Mouse (Mus musculus): ENCODE measurements around the gene Pycr1. TPM values are rescaled to one million over a fixed set of nuclear protein-coding genes. Genes with fewer than 3 reads are reported as not detected.

Pycr1 gene
- total RNA-seq, 1 experiment, result 19.0 TPM

DNA sequence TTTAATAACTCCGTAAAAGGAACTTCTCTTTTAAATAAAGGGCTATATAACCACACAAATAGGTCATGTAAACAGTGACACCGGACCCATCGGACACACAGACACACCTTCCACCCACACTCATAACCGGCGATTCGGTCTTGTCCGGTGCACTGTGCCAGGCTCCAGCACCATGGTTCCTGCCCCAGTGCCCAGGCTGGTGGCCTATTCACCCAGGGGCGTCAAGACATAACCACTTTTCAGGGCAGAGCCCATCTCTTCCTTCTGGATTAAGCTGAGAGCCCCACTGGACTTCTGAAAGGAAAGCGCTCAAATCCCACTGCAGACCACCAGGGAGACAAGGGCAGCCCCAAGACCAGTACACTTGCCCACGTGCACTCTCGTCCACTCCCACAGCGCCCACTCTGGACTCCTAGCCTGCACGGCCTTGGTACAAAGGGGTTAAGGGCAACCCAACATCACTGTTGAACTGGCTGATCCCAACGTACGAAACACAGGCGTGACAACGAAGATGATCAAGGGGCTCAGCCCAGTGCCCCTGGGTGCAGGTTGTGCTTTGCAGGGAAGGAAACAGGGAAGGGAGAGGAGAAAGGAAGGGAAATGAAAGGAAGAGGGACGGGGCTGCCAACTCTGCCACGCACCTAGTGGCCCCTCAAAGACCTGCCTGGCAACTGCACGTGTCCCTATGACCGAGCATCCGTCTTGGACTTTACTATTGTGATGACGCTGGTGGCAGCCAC is 14.8 kb downstream of the Pycr1 start:
- peak overlapping the region; percentile 61; the same call in 1 of the 2 replicates for H3K9ac ChIP-seq (ENCODE audit: insufficient read depth, low read depth, low read length, poor library complexity, severe bottlenecking)
- 0 out of 4 replicates have a peak overlapping the region, but pooled peaks of 1 of the 2 experiments have one; percentile 24 for H3K4me3 ChIP-seq (ENCODE audit: insufficient read depth in 1 of 2, low read depth in 1 of 2, low read length in 2 of 2, poor library complexity in 1 of 2, severe bottlenecking in 1 of 2)
- DNase-seq (ENCODE audit: low read depth, low spot score), result no peak
- H3K4me1 ChIP-seq (ENCODE audit: control insufficient read depth in 2 of 2, insufficient read depth in 2 of 2, low read length in 2 of 2, poor library complexity in 1 of 2), result peaks cover 2 to 33% of the 10 kb centered on the region in 2 experiments; a peak in 3 of 4 replicates
- in situ Hi-C loops (cut with MboI; ENCODE audit: low sequenced_read_pairs in 2 of 2, unreplicated experiment in 2 of 2), result no loop called here
- no peak overlapping the region for H3K27ac ChIP-seq (ENCODE audit: insufficient read depth, low read depth, low read length, poor library complexity, severe bottlenecking)
- peaks cover 23% of the 10 kb centered on the region for H3K36me3 ChIP-seq (ENCODE audit: control insufficient read depth, insufficient read depth, low read length, poor library complexity, severe bottlenecking)
- H3K9me3 ChIP-seq (ENCODE audit: control insufficient read depth, insufficient read depth, low read depth, low read length), result no peaks in the 10 kb centered on the region
- TF ChIP-seq HCFC1 (IDR thresholded peaks at IDR 0.05; ENCODE audit: borderline replicate concordance, insufficient read depth, low read length) (no peak), ZC3H11A (IDR thresholded peaks at IDR 0.05; ENCODE audit: borderline replicate concordance, low read depth, low read length) (no peak), ZNF384 (IDR thresholded peaks at IDR 0.05; ENCODE audit: low read depth, low read length) (no peak), CHD2 (IDR thresholded peaks at IDR 0.05; ENCODE audit: low read depth, low read length) (no peak), MAFK (IDR thresholded peaks at IDR 0.05; ENCODE audit: insufficient read depth, low read depth, low read length) (no peak)

DNA sequence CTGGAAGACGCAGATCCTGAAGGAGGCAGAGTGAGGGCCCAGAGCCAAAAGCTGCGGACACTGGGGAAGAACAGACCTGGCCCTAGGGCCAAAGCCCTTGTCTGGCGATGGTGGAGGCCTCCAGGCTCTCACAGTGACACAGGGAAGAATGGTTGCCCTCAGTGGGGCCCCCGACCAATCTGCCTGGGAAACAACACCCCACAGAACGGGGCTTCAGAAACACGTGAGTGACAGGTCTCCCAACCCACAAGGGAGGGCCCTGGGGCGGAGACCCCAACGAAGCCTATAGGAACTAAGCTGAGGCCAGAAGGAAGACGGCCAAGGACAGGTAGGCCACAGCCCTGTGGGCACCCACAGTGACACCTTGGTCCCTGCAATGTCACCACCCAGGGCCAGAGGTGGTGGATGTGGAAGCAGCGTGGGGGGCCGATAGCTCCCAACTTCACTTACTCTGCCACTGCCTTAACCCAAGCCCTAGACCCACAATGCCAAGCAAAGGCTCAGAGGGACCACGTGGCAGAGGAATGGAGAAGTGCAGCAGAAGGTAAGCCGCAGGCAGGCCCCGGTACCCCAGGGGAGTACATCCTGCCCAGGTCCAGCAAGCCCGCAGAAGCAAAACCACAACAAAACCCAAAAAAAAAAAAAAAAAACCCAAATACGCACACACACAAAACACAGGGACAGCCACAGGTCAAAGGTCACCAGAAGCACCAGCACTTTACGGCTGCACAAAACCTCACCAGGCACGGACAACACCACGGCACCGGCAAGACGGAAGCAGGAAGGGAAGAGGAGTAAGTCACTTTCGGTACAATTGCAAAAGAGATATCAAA is 15.9 kb downstream of the Pycr1 start:
- in situ Hi-C loops (cut with MboI; ENCODE audit: low sequenced_read_pairs in 2 of 2, unreplicated experiment in 2 of 2), result no loop called here
- Histone ChIP-seq H3K36me3 (ENCODE audit: control insufficient read depth, insufficient read depth, low read length, poor library complexity, severe bottlenecking) (peaks cover 23% of the 10 kb centered on the region), H3K4me1 (ENCODE audit: control insufficient read depth in 2 of 2, insufficient read depth in 2 of 2, low read length in 2 of 2, poor library complexity in 1 of 2) (peaks cover 2 to 33% of the 10 kb centered on the region in 2 experiments; a peak in 3 of 4 replicates), H3K9me3 (ENCODE audit: control insufficient read depth, insufficient read depth, low read depth, low read length) (no peaks in the 10 kb centered on the region), H3K27ac (ENCODE audit: insufficient read depth, low read depth, low read length, poor library complexity, severe bottlenecking) (no peak overlapping the region), H3K4me3 (ENCODE audit: insufficient read depth in 1 of 2, low read depth in 1 of 2, low read length in 2 of 2, poor library complexity in 1 of 2, severe bottlenecking in 1 of 2) (0 out of 4 replicates have a peak overlapping the region, but pooled peaks of 1 of the 2 experiments have one; percentile 6), H3K9ac (ENCODE audit: insufficient read depth, low read depth, low read length, poor library complexity, severe bottlenecking) (no peak overlapping the region; the same call in 1 of the 2 replicates)
- no peak for TF ChIP-seq ZC3H11A (IDR thresholded peaks at IDR 0.05; ENCODE audit: borderline replicate concordance, low read depth, low read length)
- TF ChIP-seq HCFC1 (IDR thresholded peaks at IDR 0.05; ENCODE audit: borderline replicate concordance, insufficient read depth, low read length), result no peak
- no peak for DNase-seq (ENCODE audit: low read depth, low spot score)

DNA sequence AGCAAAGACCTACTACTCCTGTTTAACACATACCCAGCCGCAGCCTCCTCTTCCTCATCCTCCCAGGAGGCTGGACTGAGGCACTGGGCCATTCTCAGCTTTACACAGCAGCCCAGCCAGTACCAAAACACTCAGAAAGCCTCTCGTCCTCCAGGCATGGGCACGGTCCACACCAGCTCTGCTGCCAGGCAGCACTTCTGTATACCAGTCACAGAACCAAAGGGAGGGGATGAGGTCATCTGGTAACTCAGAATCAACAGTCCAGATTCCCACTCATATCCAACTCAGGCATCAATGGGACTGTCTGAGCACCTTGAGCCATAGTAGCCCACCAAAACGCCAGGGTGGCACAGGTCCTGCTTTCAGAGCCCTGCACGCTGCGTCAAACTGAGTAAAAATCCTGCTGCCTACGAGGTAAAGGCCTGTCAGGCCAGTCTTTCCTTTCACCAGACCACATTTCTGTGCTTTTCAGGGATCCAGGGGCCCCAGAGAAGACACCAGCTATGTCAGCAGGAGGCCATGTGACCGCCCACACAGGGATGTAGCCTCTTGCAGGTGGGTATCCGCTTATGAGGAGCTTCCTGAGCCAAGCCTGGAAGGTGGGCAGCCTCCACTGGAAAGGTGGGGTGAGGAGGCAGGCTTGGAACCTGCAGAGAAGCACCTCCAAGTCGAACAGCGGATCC is 16.6 kb downstream of the Pycr1 start:
- TF ChIP-seq ZC3H11A (IDR thresholded peaks at IDR 0.05; ENCODE audit: borderline replicate concordance, low read depth, low read length) (no peak), MAFK (IDR thresholded peaks at IDR 0.05; ENCODE audit: insufficient read depth, low read depth, low read length) (no peak), CHD2 (IDR thresholded peaks at IDR 0.05; ENCODE audit: low read depth, low read length) (no peak), ZNF384 (IDR thresholded peaks at IDR 0.05; ENCODE audit: low read depth, low read length) (no peak), HCFC1 (IDR thresholded peaks at IDR 0.05; ENCODE audit: borderline replicate concordance, insufficient read depth, low read length) (no peak)
- no peak overlapping the region for H3K4me3 ChIP-seq (ENCODE audit: insufficient read depth in 1 of 2, low read depth in 1 of 2, low read length in 2 of 2, poor library complexity in 1 of 2, severe bottlenecking in 1 of 2)

DNA sequence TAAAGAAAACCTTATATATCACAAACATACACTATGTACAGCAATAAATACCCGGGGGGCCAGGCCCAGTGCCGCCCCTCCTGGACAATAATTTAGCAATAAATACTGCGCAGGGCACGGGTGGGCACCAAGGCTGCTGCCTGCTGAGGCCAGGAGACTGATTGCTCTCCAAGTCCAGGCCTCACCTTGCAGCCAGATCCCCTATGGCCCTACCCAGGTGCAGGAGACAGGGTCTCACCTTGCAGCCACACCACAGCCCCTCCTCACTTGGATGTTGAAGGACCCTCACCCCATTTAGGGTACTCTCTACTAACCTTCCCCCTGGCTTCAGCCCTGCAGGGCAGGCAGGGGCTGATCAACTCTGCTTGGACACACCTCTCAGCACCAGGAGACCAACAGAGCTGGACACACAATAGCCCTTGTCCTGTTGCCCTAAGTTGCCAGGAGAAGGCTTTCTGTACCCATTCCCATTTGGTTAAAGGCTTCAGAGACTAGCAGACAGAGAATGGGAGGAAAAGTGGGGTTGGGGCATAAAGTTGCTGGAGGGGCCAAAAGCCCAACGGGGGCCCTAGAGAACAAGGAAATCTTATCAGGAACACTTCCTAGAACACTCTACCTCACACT is 18.3 kb downstream of the Pycr1 start, which contains the start of gene Sirt7:
Gene Sirt7, minus strand, starts transcription at position 89 of the 624 bp plus-strand sequence.
- H3K36me3 ChIP-seq (ENCODE audit: control insufficient read depth, insufficient read depth, low read length, poor library complexity, severe bottlenecking), result peaks cover 28% of the 10 kb centered on the region
- 0 out of 2 replicates have a peak within 1 kb of the TSS, but pooled peaks have one; percentile 9 for H3K27ac ChIP-seq (ENCODE audit: insufficient read depth, low read depth, low read length, poor library complexity, severe bottlenecking)
- H3K9ac ChIP-seq (ENCODE audit: insufficient read depth, low read depth, low read length, poor library complexity, severe bottlenecking), result peak within 1 kb of the TSS; percentile 67
- H3K4me3 ChIP-seq (ENCODE audit: insufficient read depth in 1 of 2, low read depth in 1 of 2, low read length in 2 of 2, poor library complexity in 1 of 2, severe bottlenecking in 1 of 2), result peak within 1 kb of the TSS; percentile 82 to 84
- in situ Hi-C loops (cut with MboI; ENCODE audit: low sequenced_read_pairs in 2 of 2, unreplicated experiment in 2 of 2), result no loop called here
- H3K4me1 ChIP-seq (ENCODE audit: control insufficient read depth in 2 of 2, insufficient read depth in 2 of 2, low read length in 2 of 2, poor library complexity in 1 of 2), result peaks cover 2 to 28% of the 10 kb centered on the region in 2 experiments; a peak in 1 of 4 replicates
- no peak for DNase-seq (ENCODE audit: low read depth, low spot score)
- no peaks in the 10 kb centered on the region for H3K9me3 ChIP-seq (ENCODE audit: control insufficient read depth, insufficient read depth, low read depth, low read length)
- TF ChIP-seq MAFK (IDR thresholded peaks at IDR 0.05; ENCODE audit: insufficient read depth, low read depth, low read length), result no peak
- no peak for TF ChIP-seq HCFC1 (IDR thresholded peaks at IDR 0.05; ENCODE audit: borderline replicate concordance, insufficient read depth, low read length)
- TF ChIP-seq ZNF384 (IDR thresholded peaks at IDR 0.05; ENCODE audit: low read depth, low read length), result no peak
- TF ChIP-seq CHD2 (IDR thresholded peaks at IDR 0.05; ENCODE audit: low read depth, low read length), result no peak
- TF ChIP-seq ZC3H11A (IDR thresholded peaks at IDR 0.05; ENCODE audit: borderline replicate concordance, low read depth, low read length), result no peak

More for the DNA sequence above, 16.6 kb downstream of the Pycr1 start:
- Histone ChIP-seq H3K27ac (ENCODE audit: insufficient read depth, low read depth, low read length, poor library complexity, severe bottlenecking) (no peak overlapping the region), H3K36me3 (ENCODE audit: control insufficient read depth, insufficient read depth, low read length, poor library complexity, severe bottlenecking) (peaks cover 23% of the 10 kb centered on the region), H3K9me3 (ENCODE audit: control insufficient read depth, insufficient read depth, low read depth, low read length) (no peaks in the 10 kb centered on the region), H3K4me1 (ENCODE audit: control insufficient read depth in 2 of 2, insufficient read depth in 2 of 2, low read length in 2 of 2, poor library complexity in 1 of 2) (peaks cover 2 to 31% of the 10 kb centered on the region in 2 experiments; a peak in 3 of 4 replicates), H3K9ac (ENCODE audit: insufficient read depth, low read depth, low read length, poor library complexity, severe bottlenecking) (no peak overlapping the region)
- no peak for DNase-seq (ENCODE audit: low read depth, low spot score)
- in situ Hi-C loops (cut with MboI; ENCODE audit: low sequenced_read_pairs in 2 of 2, unreplicated experiment in 2 of 2), result no loop called here

All from ES-E14 (cell line).